ENCODE assay signal across 14 mouse cellular contexts in genomic region chr3:27978030-27978723, GRCm38 (mm10). TPM values are rescaled to one million over a fixed set of nuclear protein-coding genes. Genes with fewer than 3 reads are reported as not detected.
DNase-seq lines count a peak whose midpoint lies in the region; ATAC-seq and TF ChIP-seq lines count a peak whose summit lies in the region.
"Had no signal": no experiment of that assay in that cellular context is flagged by ENCODE, and none has a peak within 500 bp of the region (broad histone marks: within the 10 kb centered on the region; RNA-seq: fewer than 3 reads in every experiment).

No protein-coding gene starts in this region.

- no peak overlapping the region for H3K4me2 ChIP-seq in lung, postnatal 0 days (replicated peaks; ENCODE audit: low read depth, low read length)
- no peak overlapping the region for H3K4me2 ChIP-seq in intestine, embryonic 16.5 days (ENCODE audit: low read depth, low read length)
- no peak overlapping the region for H3K4me2 ChIP-seq in stomach, postnatal 0 days (replicated peaks; ENCODE audit: low read depth)
- H3K4me2 ChIP-seq: liver, embryonic 12.5 days; neural tube, embryonic 12.5 days had no signal

- intact Hi-C loops in heart, postnatal 14 days (cut with DNase I): loop anchor here (10.0 kb wide), 1 partner anchor 513 kb away; no protein-coding TSS in a partner anchor

- 83% methylated on average over 9 of the region's 9 CpGs for WGBS in heart, embryonic 10.5 days
- 64% methylated on average over 9 of the region's 9 CpGs for WGBS in lung, postnatal 0 days
- 63% methylated on average over 9 of the region's 9 CpGs for WGBS in intestine, embryonic 16.5 days
- WGBS in stomach, postnatal 0 days: 64% methylated on average over 9 of the region's 9 CpGs

- H3K9ac ChIP-seq in lung, postnatal 0 days (replicated peaks; ENCODE audit: low read depth): no peak overlapping the region
- H3K9ac ChIP-seq in intestine, embryonic 16.5 days (ENCODE audit: low read depth, low read length): no peak overlapping the region
- H3K9ac ChIP-seq in stomach, postnatal 0 days (ENCODE audit: low read length): no peak overlapping the region
- H3K9ac ChIP-seq: liver, embryonic 12.5 days; neural tube, embryonic 12.5 days had no signal

- H3K36me3 ChIP-seq in heart, embryonic 10.5 days: no peaks in the 10 kb centered on the region
- no peaks in the 10 kb centered on the region for H3K36me3 ChIP-seq in lung, postnatal 0 days (ENCODE audit: insufficient read depth, low read length)
- H3K36me3 ChIP-seq in intestine, embryonic 16.5 days (ENCODE audit: control insufficient read depth, insufficient read depth, low read length): no peaks in the 10 kb centered on the region
- H3K36me3 ChIP-seq in stomach, postnatal 0 days (ENCODE audit: control insufficient read depth, insufficient read depth, low read length): no peaks in the 10 kb centered on the region; the same call in 1 of the 2 replicates
- H3K36me3 ChIP-seq: liver, embryonic 12.5 days; neural tube, embryonic 12.5 days had no signal

- no peaks in the 10 kb centered on the region for H3K9me3 ChIP-seq in heart, embryonic 10.5 days
- H3K9me3 ChIP-seq in lung, postnatal 0 days (ENCODE audit: low read length): no peaks in the 10 kb centered on the region
- H3K9me3 ChIP-seq in intestine, embryonic 16.5 days (ENCODE audit: control insufficient read depth, low read length): no peaks in the 10 kb centered on the region
- H3K9me3 ChIP-seq in stomach, postnatal 0 days (ENCODE audit: control insufficient read depth, low read length): no peaks in the 10 kb centered on the region
- H3K9me3 ChIP-seq: liver, embryonic 12.5 days; neural tube, embryonic 12.5 days had no signal

- DNase-seq in heart, embryonic 10.5 days (ENCODE audit: low spot score): peak; percentile 33
- DNase-seq in heart, postnatal 14 days: no peak
- peak; percentile 13 for DNase-seq in lung, postnatal 0 days (ENCODE audit: low spot score)
- no peak for DNase-seq in lung, postnatal 36 days
- no peak for DNase-seq in stomach, postnatal 0 days (ENCODE audit: low spot score)
- DNase-seq in thymus, postnatal 14 days: no peak
- DNase-seq: heart, adult 18-20 months; kidney, postnatal 14 days; lung, postnatal 10 days; thymus, adult 2 months had no signal

- no peak for ATAC-seq in lung, postnatal 0 days
- 0 out of 2 replicates have a peak, but pooled peaks have one; percentile 19 for ATAC-seq in intestine, embryonic 16.5 days
- ATAC-seq in stomach, postnatal 0 days (ENCODE audit: low FRiP score, low TSS enrichment): 0 out of 2 replicates have a peak, but pooled peaks have one; percentile 11
- ATAC-seq: liver, embryonic 12.5 days had no signal

- TF ChIP-seq CTCF in lung, postnatal 0 days (IDR thresholded peaks at IDR 0.05): no peak
- no peak for TF ChIP-seq CTCF in stomach, postnatal 0 days (IDR thresholded peaks at IDR 0.05; ENCODE audit: low read depth)

- H3K4me1 ChIP-seq in heart, embryonic 10.5 days: no peaks in the 10 kb centered on the region
- H3K4me1 ChIP-seq in lung, postnatal 0 days (ENCODE audit: insufficient read depth, low read depth, low read length): no peaks in the 10 kb centered on the region
- H3K4me1 ChIP-seq in intestine, embryonic 16.5 days (ENCODE audit: control insufficient read depth, insufficient read depth, low read length): peaks cover 1% of the 10 kb centered on the region; the same call in 1 of the 2 replicates
- H3K4me1 ChIP-seq in stomach, postnatal 0 days (replicated peaks; ENCODE audit: control insufficient read depth, insufficient read depth): no peaks in the 10 kb centered on the region; the same call in 1 of the 2 replicates
- H3K4me1 ChIP-seq: liver, embryonic 12.5 days; neural tube, embryonic 12.5 days had no signal

- no peak overlapping the region for H3K4me3 ChIP-seq in heart, embryonic 10.5 days
- H3K4me3 ChIP-seq in lung, postnatal 0 days (ENCODE audit: low read depth, low read length): no peak overlapping the region
- H3K4me3 ChIP-seq in intestine, embryonic 16.5 days (ENCODE audit: low read length): no peak overlapping the region
- no peak overlapping the region for H3K4me3 ChIP-seq in stomach, postnatal 0 days (ENCODE audit: low read depth, low read length)
- H3K4me3 ChIP-seq: liver, embryonic 12.5 days; neural tube, embryonic 12.5 days had no signal

- H3K27ac ChIP-seq in heart, embryonic 10.5 days: no peak overlapping the region
- H3K27ac ChIP-seq in lung, postnatal 0 days (ENCODE audit: low read length): no peak overlapping the region
- H3K27ac ChIP-seq in intestine, embryonic 16.5 days (ENCODE audit: low read length): no peak overlapping the region
- H3K27ac ChIP-seq in stomach, postnatal 0 days (replicated peaks): no peak overlapping the region
- H3K27ac ChIP-seq: liver, embryonic 12.5 days; neural tube, embryonic 12.5 days had no signal

- H3K27me3 ChIP-seq in heart, embryonic 10.5 days (ENCODE audit: insufficient read depth, poor library complexity, severe bottlenecking): no peaks in the 10 kb centered on the region
- no peaks in the 10 kb centered on the region for H3K27me3 ChIP-seq in lung, postnatal 0 days (replicated peaks; ENCODE audit: insufficient read depth, low read length)
- H3K27me3 ChIP-seq in intestine, embryonic 16.5 days (replicated peaks; ENCODE audit: control insufficient read depth, insufficient read depth, low read length): no peaks in the 10 kb centered on the region
- no peaks in the 10 kb centered on the region for H3K27me3 ChIP-seq in stomach, postnatal 0 days (ENCODE audit: control insufficient read depth, insufficient read depth, low read length)
- H3K27me3 ChIP-seq: CH12.LX; liver, embryonic 12.5 days; neural tube, embryonic 12.5 days had no signal

- no peak for TF ChIP-seq EP300 in lung, postnatal 0 days (IDR thresholded peaks at IDR 0.05)
- no peak for TF ChIP-seq EP300 in stomach, postnatal 0 days (optimal IDR thresholded peaks at IDR 0.05)

RNA-seq across cellular contexts. Expression of gene Pld1, which starts 39.7 kb away (rescaled TPM):
- 5.7 TPM in 2 replicates for polyA plus RNA-seq in heart, embryonic 10.5 days (2016; fragmentation: Nextera tagmentation; extraction: Ambion mirVana)
- total RNA-seq in heart, postnatal 14 days (2021): 10 to 100 TPM; 16.0 to 19.2 TPM
- polyA plus RNA-seq in lung, postnatal 0 days (2015; fragmentation: Nextera tagmentation; extraction: Ambion mirVana): 10.2 and 13.4 TPM in 2 replicates
- 22.3 and 25.9 TPM in 2 replicates for polyA plus RNA-seq in intestine, embryonic 16.5 days (2015; fragmentation: Nextera tagmentation; extraction: Ambion mirVana)
- polyA plus RNA-seq in stomach, postnatal 0 days (2015; fragmentation: Nextera tagmentation; extraction: Ambion mirVana): 5.7 and 5.8 TPM in 2 replicates
- total RNA-seq: CH12.LX had no signal

Comparison
In these comparisons a context has a peak if more than half of its experiments do, and no peak if none do; other contexts are left out.
1. DNase-seq: peak in heart, embryonic 10.5 days (single experiment) and lung, postnatal 0 days (single experiment); none in heart, postnatal 14 days (0 of 2), lung, postnatal 36 days (single experiment), stomach, postnatal 0 days (single experiment) and thymus, postnatal 14 days (single experiment).